Mouse (Mus musculus) C2C12 (cell line): Measurements from ENCODE around the gene Vrtn. TPM values are rescaled to one million over a fixed set of nuclear protein-coding genes. Genes with fewer than 3 reads are reported as not detected.

Experiments used
- H3K27me3 ChIP-seq: one replicate; pipeline ENCODE4 v1.6.1; 2011; ENCODE audit not compliant: control insufficient read depth, insufficient read depth, insufficient read length
- H3K36me3 ChIP-seq: one replicate; pipeline ENCODE4 v1.6.1; 2011; ENCODE audit not compliant: control insufficient read depth, insufficient read depth
- H3K4me3 ChIP-seq: one replicate; pipeline ENCODE4 v1.5.1; 2011; ENCODE audit warnings: mild to moderate bottlenecking, control low read depth; ENCODE audit not compliant: poor library complexity, insufficient read depth, severe bottlenecking
- H3K79me2 ChIP-seq: one replicate; pipeline ENCODE4 v1.6.1; 2011; ENCODE audit not compliant: control insufficient read depth, insufficient read depth
- H3K79me3 ChIP-seq: one replicate; pipeline ENCODE4 v1.6.1; 2011; ENCODE audit warnings: low read depth, control low read depth
- H3ac ChIP-seq: one replicate; pipeline ENCODE3; 2011; ENCODE audit warnings: low read depth; ENCODE audit not compliant: control insufficient read depth, insufficient read length
- CEBPB ChIP-seq: IDR thresholded peaks from one replicate; pipeline ENCODE4 v1.6.1; 2011; ENCODE audit warnings: low read depth, mild to moderate bottlenecking, control low read depth, moderate library complexity
- CTCF ChIP-seq: IDR thresholded peaks from one replicate; pipeline ENCODE4 v1.5.1; 2011; ENCODE audit not compliant: control insufficient read depth, insufficient read depth, insufficient read length
- FOSL1 ChIP-seq: IDR thresholded peaks from one replicate; pipeline ENCODE4 v1.8.0; 2011; ENCODE audit warnings: mild to moderate bottlenecking, low read length; ENCODE audit not compliant: poor library complexity, insufficient read depth, severe bottlenecking
- MAX ChIP-seq: IDR thresholded peaks from one replicate; pipeline ENCODE4 v1.6.1; 2011; ENCODE audit warnings: mild to moderate bottlenecking, control low read depth
- MYOD1 ChIP-seq: IDR thresholded peaks from one replicate; pipeline ENCODE4 v1.6.1; 2011; ENCODE audit warnings: low read depth; ENCODE audit not compliant: control insufficient read depth, insufficient read length
- MYOG ChIP-seq: IDR thresholded peaks from one replicate; pipeline ENCODE4 v1.6.1; 2011; ENCODE audit not compliant: control insufficient read depth, insufficient read length; ENCODE audit errors: extremely low read depth
- USF1 ChIP-seq: IDR thresholded peaks from one replicate; pipeline ENCODE4 v1.6.1; 2011; ENCODE audit warnings: low read depth, mild to moderate bottlenecking, control low read depth, moderate library complexity
- long read RNA-seq, 2 experiments: library from polyadenylated mRNA; unstranded; transcript quantifications; one replicate each; pipeline ENCODE4 v2.0.0; 2019 to 2020
- polyA plus RNA-seq: library from polyadenylated mRNA; unstranded; fragments of >200 nt; fragmentation: generic; extraction: Trizol; gene quantifications from one replicate; pipeline ENCODE4 v1.2.1, GENCODE M21; 2012; ENCODE audit warnings: missing spikeins

Vrtn gene
- not detected for polyA plus RNA-seq
- long read RNA-seq, experiment 1: 0 reads
- long read RNA-seq, experiment 2: 0 reads

- Histone ChIP-seq H3K79me2 (no peaks in the 10 kb centered on the region), H3K79me3 (no peaks in the 10 kb centered on the region), H3ac (no peak within 1 kb of the TSS), H3K4me3 (no peak within 1 kb of the TSS), H3K27me3 (peaks cover 42% of the 10 kb centered on the region), H3K36me3 (no peaks in the 10 kb centered on the region)
- TF ChIP-seq MYOG (no peak), MYOD1 (no peak), CTCF (no peak), CEBPB (no peak), FOSL1 (no peak), USF1 (no peak), MAX (no peak)
These were observed at the start of gene Vrtn for GRCm38 (mm10) chr12:84640654-84641053. Gene Vrtn (plus strand): TSS chr12:84641019.

- H3K79me2 ChIP-seq: no peaks in the 10 kb centered on the region
- H3K79me3 ChIP-seq: no peaks in the 10 kb centered on the region
- TF ChIP-seq MYOG (no peak), MAX (no peak), MYOD1 (no peak), FOSL1 (no peak), CTCF (no peak), USF1 (no peak), CEBPB (no peak)
- H3K36me3 ChIP-seq: peaks cover 8% of the 10 kb centered on the region
- no peak overlapping the region for H3ac ChIP-seq
- H3K4me3 ChIP-seq: no peak overlapping the region
- H3K27me3 ChIP-seq: no peaks in the 10 kb centered on the region
These were observed 42.5 kb upstream of the Vrtn start for GRCm38 (mm10) chr12:84598324-84598723.

GRCm38 (mm10) chr12:84604001-84604400 lies 36.8 kb upstream of the Vrtn start:
- Histone ChIP-seq H3K4me3 (no peak overlapping the region), H3ac (no peak overlapping the region), H3K36me3 (peaks cover 42% of the 10 kb centered on the region), H3K27me3 (no peaks in the 10 kb centered on the region), H3K79me2 (no peaks in the 10 kb centered on the region), H3K79me3 (no peaks in the 10 kb centered on the region)
- no peak for TF ChIP-seq CTCF
- TF ChIP-seq FOSL1: no peak
- TF ChIP-seq USF1: no peak

GRCm38 (mm10) chr12:84605860-84606259 lies 35.0 kb upstream of the Vrtn start:
- Histone ChIP-seq H3ac (no peak overlapping the region), H3K27me3 (no peaks in the 10 kb centered on the region), H3K36me3 (peaks cover 47% of the 10 kb centered on the region), H3K79me2 (no peaks in the 10 kb centered on the region), H3K79me3 (no peaks in the 10 kb centered on the region), H3K4me3 (no peak overlapping the region)
- TF ChIP-seq MYOG (no peak), MYOD1 (no peak), CTCF (peak; percentile 48), CEBPB (no peak), MAX (no peak), FOSL1 (no peak), USF1 (no peak)

- no peak overlapping the region for H3ac ChIP-seq
- peaks cover 10% of the 10 kb centered on the region for H3K79me3 ChIP-seq
- H3K27me3 ChIP-seq: no peaks in the 10 kb centered on the region
- H3K79me2 ChIP-seq: peaks cover 34% of the 10 kb centered on the region
- TF ChIP-seq CTCF: no peak
- TF ChIP-seq USF1: no peak
- TF ChIP-seq MYOD1: no peak
- TF ChIP-seq MAX: no peak
- no peak for TF ChIP-seq MYOG
- TF ChIP-seq FOSL1: no peak
- TF ChIP-seq CEBPB: no peak
- no peak overlapping the region for H3K4me3 ChIP-seq
- peaks cover 42% of the 10 kb centered on the region for H3K36me3 ChIP-seq
These were observed 29.1 kb upstream of the Vrtn start for GRCm38 (mm10) chr12:84611718-84612117.

GRCm38 (mm10) chr12:84612518-84612917 lies 28.3 kb upstream of the Vrtn start:
- TF ChIP-seq MAX: no peak
- no peak for TF ChIP-seq USF1
- no peak for TF ChIP-seq FOSL1
- no peak for TF ChIP-seq MYOD1
- no peak for TF ChIP-seq MYOG
- TF ChIP-seq CEBPB: no peak
- no peak for TF ChIP-seq CTCF
- Histone ChIP-seq H3ac (no peak overlapping the region), H3K27me3 (no peaks in the 10 kb centered on the region), H3K36me3 (peaks cover 34% of the 10 kb centered on the region), H3K4me3 (no peak overlapping the region), H3K79me2 (peaks cover 39% of the 10 kb centered on the region), H3K79me3 (peaks cover 12% of the 10 kb centered on the region)
